Mouse (Mus musculus): ENCODE measurements around the gene Plin4. TPM values are rescaled to one million over a fixed set of nuclear protein-coding genes. Genes with fewer than 3 reads are reported as not detected.
"Not testable (repeated sequence)": the region's sequence is repeated elsewhere in the genome, so short reads cannot be mapped to it uniquely, and the experiment has no call there.

The Plin4 gene
- polyA plus RNA-seq, 2 experiments: 0.04 to 0.07 TPM

GRCm38 (mm10) chr17:56106981-56107380, 2.6 kb downstream of the Plin4 start:
- ATAC-seq (ENCODE audit: low FRiP score, low read depth): no peak
- Histone ChIP-seq H3K9me3 (ENCODE audit: control insufficient read depth, low read length) (no peaks in the 10 kb centered on the region), H3K4me3 (replicated peaks; ENCODE audit: low read length) (no peak overlapping the region), H3K27ac (replicated peaks; ENCODE audit: low read depth, low read length) (no peak overlapping the region), H3K9ac (ENCODE audit: low read depth, low read length, severe bottlenecking) (no peak overlapping the region), H3K36me3 (ENCODE audit: control insufficient read depth, insufficient read depth, low read length) (peaks cover 22% of the 10 kb centered on the region), H3K27me3 (ENCODE audit: control insufficient read depth, insufficient read depth, low read length) (no peaks in the 10 kb centered on the region), H3K4me1 (ENCODE audit: control insufficient read depth, insufficient read depth, low read length) (no peaks in the 10 kb centered on the region), H3K4me2 (replicated peaks; ENCODE audit: low read depth, low read length, severe bottlenecking) (no peak overlapping the region)
- no peak for TF ChIP-seq POLR2A (IDR thresholded peaks at IDR 0.05; ENCODE audit: borderline replicate concordance, extremely low read depth, insufficient read depth, insufficient read length)
- no peak for DNase-seq (ENCODE audit: low spot score)
- 71% methylated on average over 4 of the region's 4 CpGs for WGBS

- H3K9me3 ChIP-seq (ENCODE audit: control insufficient read depth, low read length); H3K4me2 ChIP-seq (replicated peaks; ENCODE audit: low read depth, low read length, severe bottlenecking); DNase-seq (ENCODE audit: low spot score); H3K27me3 ChIP-seq (ENCODE audit: control insufficient read depth, insufficient read depth, low read length); ATAC-seq (ENCODE audit: low FRiP score, low read depth); H3K9ac ChIP-seq (ENCODE audit: low read depth, low read length, severe bottlenecking); H3K27ac ChIP-seq (replicated peaks; ENCODE audit: low read depth, low read length); H3K4me1 ChIP-seq (ENCODE audit: control insufficient read depth, insufficient read depth, low read length); H3K4me3 ChIP-seq (replicated peaks; ENCODE audit: low read length): not testable (repeated sequence)
- WGBS: 100% methylated on average over 4 of the region's 4 CpGs
- H3K36me3 ChIP-seq (ENCODE audit: control insufficient read depth, insufficient read depth, low read length): peaks cover 26% of the 10 kb centered on the region
These were observed 3.2 kb downstream of the Plin4 start for GRCm38 (mm10) chr17:56106436-56106835.

GRCm38 (mm10) chr17:56104821-56105220, 4.8 kb downstream of the Plin4 start:
- peaks cover 42% of the 10 kb centered on the region for H3K36me3 ChIP-seq (ENCODE audit: control insufficient read depth, insufficient read depth, low read length)
- not testable (repeated sequence) for H3K9ac ChIP-seq (ENCODE audit: low read depth, low read length, severe bottlenecking); DNase-seq (ENCODE audit: low spot score); H3K9me3 ChIP-seq (ENCODE audit: control insufficient read depth, low read length); H3K4me2 ChIP-seq (replicated peaks; ENCODE audit: low read depth, low read length, severe bottlenecking); H3K4me1 ChIP-seq (ENCODE audit: control insufficient read depth, insufficient read depth, low read length); H3K4me3 ChIP-seq (replicated peaks; ENCODE audit: low read length); ATAC-seq (ENCODE audit: low FRiP score, low read depth); H3K27me3 ChIP-seq (ENCODE audit: control insufficient read depth, insufficient read depth, low read length); H3K27ac ChIP-seq (replicated peaks; ENCODE audit: low read depth, low read length)
- 100% methylated on average over 1 of the region's 5 CpGs for WGBS

DNA sequence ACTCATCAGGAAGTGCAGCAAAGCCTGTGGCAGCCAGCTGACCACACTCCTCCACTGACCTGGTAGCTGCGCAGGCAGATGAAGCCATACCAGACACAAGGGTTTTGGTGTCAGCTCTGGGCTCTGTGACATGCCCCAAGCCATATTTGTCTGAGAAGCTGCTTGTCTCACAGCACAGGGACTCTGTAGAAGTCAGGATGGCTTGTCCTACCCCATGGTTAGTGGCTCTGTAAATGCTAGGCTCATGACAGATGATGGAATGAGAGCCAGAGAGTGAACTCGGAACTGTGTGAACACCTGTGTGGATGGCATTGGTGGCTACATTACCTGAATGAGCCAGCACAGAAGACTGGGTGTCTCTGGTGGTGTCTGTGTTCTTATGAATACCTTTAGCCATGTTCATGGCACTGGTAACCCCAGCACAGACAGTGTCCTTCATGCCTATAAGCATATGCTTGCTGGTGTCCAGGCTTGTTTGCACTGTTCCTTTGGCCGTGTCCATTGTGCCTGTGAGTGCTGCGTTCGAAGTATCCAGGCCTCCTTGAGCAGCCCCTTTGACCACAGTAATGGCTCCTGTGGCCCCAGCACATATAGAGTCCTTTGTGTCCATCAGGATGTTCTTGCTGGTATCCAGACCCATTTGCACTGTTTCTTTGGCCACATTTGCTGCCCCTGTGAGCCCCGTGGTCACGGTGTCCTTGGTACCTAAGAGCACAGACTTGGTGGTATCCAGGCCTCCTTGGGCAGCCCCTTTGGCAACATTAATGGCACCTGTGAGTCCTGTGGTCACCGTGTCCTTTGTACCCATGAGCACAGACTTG, 5.9 kb downstream of the Plin4 start:
- Histone ChIP-seq H3K4me2 (replicated peaks; ENCODE audit: low read depth, low read length, severe bottlenecking) (no peak overlapping the region), H3K27me3 (ENCODE audit: control insufficient read depth, insufficient read depth, low read length) (no peaks in the 10 kb centered on the region), H3K4me1 (ENCODE audit: control insufficient read depth, insufficient read depth, low read length) (no peaks in the 10 kb centered on the region), H3K9me3 (ENCODE audit: control insufficient read depth, low read length) (no peaks in the 10 kb centered on the region), H3K4me3 (replicated peaks; ENCODE audit: low read length) (no peak overlapping the region), H3K36me3 (ENCODE audit: control insufficient read depth, insufficient read depth, low read length) (peaks cover 51% of the 10 kb centered on the region), H3K27ac (replicated peaks; ENCODE audit: low read depth, low read length) (no peak overlapping the region), H3K9ac (ENCODE audit: low read depth, low read length, severe bottlenecking) (no peak overlapping the region)
- TF ChIP-seq POLR2A (IDR thresholded peaks at IDR 0.05; ENCODE audit: borderline replicate concordance, extremely low read depth, insufficient read depth, insufficient read length): no peak
- DNase-seq (ENCODE audit: low spot score) (no peak), ATAC-seq (ENCODE audit: low FRiP score, low read depth) (no peak)
- WGBS: 93% methylated on average over 8 of the region's 8 CpGs

- Histone ChIP-seq H3K4me3 (replicated peaks; ENCODE audit: low read length) (no peak overlapping the region), H3K9ac (ENCODE audit: low read depth, low read length, severe bottlenecking) (no peak overlapping the region), H3K36me3 (ENCODE audit: control insufficient read depth, insufficient read depth, low read length) (peaks cover 59% of the 10 kb centered on the region), H3K4me1 (ENCODE audit: control insufficient read depth, insufficient read depth, low read length) (no peaks in the 10 kb centered on the region), H3K27me3 (ENCODE audit: control insufficient read depth, insufficient read depth, low read length) (no peaks in the 10 kb centered on the region), H3K27ac (replicated peaks; ENCODE audit: low read depth, low read length) (no peak overlapping the region), H3K4me2 (replicated peaks; ENCODE audit: low read depth, low read length, severe bottlenecking) (no peak overlapping the region), H3K9me3 (ENCODE audit: control insufficient read depth, low read length) (no peaks in the 10 kb centered on the region)
- TF ChIP-seq POLR2A (IDR thresholded peaks at IDR 0.05; ENCODE audit: borderline replicate concordance, extremely low read depth, insufficient read depth, insufficient read length): no peak
- no peak for DNase-seq (ENCODE audit: low spot score)
- ATAC-seq (ENCODE audit: low FRiP score, low read depth): no peak
- WGBS: 94% methylated on average over 9 of the region's 9 CpGs
These were observed 6.7 kb downstream of the Plin4 start for GRCm38 (mm10) chr17:56102927-56103326.

Measured in limb, embryonic 14.5 days (tissue).